Mouse (Mus musculus): ENCODE measurements at regions not wholly inside any gene's neighbourhood (a gene's known extent, or its start where the extent isn't known, plus 50 kb on each side); places are given as distances from the start of the nearest gene placed in this dataset.

DNA sequence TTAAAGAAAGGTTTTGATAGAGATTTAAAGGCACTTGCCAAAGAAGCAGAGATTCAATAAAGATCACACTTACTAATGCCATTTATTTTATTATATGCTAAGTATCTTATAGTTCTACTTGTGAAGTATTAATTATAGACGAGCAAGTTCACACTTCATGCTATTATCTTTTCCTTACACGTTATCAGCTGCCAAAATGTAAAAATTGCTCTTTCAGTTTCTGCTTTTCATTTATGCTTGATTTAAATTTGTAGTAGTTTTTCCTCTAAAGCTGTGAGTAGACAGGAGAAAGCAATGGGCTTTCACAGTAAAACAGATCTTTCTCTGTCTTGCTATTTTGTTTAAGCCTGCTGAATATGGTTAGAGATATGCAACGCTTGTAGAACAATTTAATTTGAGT lies 125.9 kb upstream of the Cdkn2b start:
- TF ChIP-seq CTCF (IDR thresholded peaks at IDR 0.05; ENCODE audit: control insufficient read depth, insufficient read depth, insufficient read length) (no peak), FOSL1 (IDR thresholded peaks at IDR 0.05; ENCODE audit: insufficient read depth, low read length, poor library complexity, severe bottlenecking) (no peak), USF1 (IDR thresholded peaks at IDR 0.05; ENCODE audit: low read depth) (no peak), CEBPB (IDR thresholded peaks at IDR 0.05; ENCODE audit: low read depth) (no peak), MAX (IDR thresholded peaks at IDR 0.05) (no peak), MYOG (IDR thresholded peaks at IDR 0.05; ENCODE audit: control insufficient read depth, extremely low read depth, insufficient read length) (no peak)

All from C2C12 (cell line).